Mouse (Mus musculus) frontal cortex, postnatal 10 days (tissue): ENCODE measurements around the gene Zfp661.
"Not testable (repeated sequence)": the region's sequence is repeated elsewhere in the genome, so short reads cannot be mapped to it uniquely, and the experiment has no call there.

Source experiments
- DNase-seq, 2 experiments: peaks; one replicate each; pipeline ENCODE4 v3.0.0; 2022; ENCODE audit warnings: low spot score in 2 of 2, mixed read lengths in 1 of 2

Zfp661 gene

DNA sequence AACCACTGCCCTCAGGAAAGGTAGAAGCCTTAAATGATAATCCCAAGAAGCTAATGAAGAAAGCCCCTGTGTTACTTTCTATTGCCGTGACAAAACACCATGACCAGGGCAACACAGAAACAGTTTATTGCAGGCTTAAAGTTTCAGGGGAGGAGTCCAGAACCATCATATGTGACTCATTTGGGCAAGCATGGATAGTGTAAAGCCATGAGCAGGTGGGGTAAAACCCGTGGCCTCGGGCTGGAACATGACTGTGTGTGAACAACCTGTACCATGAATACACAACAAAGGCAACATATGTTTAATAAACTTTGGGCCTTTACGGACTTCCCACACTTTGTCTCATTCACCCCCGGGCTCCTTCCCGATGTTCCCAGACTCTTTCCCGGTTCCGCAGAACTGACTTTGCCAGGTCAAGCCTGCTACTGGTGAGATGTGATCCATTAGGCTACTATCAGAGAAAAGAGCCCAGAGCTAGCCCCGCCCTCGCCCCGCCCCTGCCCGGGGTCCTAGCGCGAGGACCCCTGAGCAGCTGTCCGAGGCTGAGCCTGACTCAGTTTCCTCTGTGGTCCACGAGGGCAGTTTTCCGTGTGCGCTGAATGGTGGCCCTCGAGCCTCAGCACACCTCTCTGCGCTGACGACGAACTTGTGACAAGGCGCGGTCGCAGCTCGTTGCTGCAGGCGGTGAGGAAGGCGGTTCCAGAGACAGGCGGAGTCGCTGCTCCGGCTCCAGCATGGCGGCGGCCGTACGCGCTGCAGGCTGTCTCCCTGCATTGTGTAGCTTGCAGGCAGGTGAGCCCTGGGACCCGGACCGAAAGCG lies at the start of gene Zfp661, which contains the start of gene Mrps5:
TSS of gene Zfp661 (minus strand) at position 401 of the 820 bp plus-strand sequence.
TSS of gene Mrps5 (plus strand) at position 529 of the 820 bp plus-strand sequence.
- peak; percentile 68 to 74 for DNase-seq

DNA sequence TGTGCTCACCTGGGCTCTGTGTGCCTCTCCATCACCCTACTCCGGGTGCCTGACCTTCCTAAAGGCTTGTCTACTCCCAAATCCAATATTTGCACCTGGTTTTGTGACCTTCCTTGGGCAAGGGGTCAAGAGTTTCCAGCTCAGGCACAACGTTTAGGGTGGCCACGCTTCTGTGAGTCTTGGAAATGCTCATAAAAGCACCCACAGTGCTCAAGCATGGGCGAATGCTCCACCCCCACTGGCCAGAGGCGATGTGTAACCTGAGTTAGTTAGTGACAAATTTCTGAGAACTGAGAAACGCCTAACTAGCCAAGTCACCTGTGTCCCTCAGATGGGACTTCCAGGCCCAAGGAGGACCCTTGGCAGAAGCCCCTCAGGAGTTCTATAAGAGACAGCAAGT lies 48.7 kb upstream of the Zfp661 start:
- DNase-seq, result no peak

DNA sequence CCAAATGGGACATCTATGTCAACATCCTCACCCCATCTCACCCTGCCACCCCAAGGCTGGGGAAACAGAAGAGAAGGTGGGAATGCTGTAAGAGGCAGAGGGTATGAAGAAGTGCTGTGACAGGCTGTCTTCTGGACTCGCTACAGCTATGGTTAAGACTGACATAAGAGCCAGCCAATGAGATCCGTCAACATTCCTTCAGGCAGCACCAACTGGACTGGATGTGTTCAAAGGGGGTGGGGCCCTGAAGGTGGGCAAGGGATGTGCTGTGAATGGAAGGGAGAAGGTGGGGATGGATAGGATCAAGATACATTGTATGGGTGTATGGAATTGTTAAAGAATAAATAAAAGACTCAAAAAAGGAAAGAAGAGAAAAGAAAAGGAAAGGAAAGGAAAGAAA lies 45.7 kb upstream of the Zfp661 start:
- no peak for DNase-seq

DNA sequence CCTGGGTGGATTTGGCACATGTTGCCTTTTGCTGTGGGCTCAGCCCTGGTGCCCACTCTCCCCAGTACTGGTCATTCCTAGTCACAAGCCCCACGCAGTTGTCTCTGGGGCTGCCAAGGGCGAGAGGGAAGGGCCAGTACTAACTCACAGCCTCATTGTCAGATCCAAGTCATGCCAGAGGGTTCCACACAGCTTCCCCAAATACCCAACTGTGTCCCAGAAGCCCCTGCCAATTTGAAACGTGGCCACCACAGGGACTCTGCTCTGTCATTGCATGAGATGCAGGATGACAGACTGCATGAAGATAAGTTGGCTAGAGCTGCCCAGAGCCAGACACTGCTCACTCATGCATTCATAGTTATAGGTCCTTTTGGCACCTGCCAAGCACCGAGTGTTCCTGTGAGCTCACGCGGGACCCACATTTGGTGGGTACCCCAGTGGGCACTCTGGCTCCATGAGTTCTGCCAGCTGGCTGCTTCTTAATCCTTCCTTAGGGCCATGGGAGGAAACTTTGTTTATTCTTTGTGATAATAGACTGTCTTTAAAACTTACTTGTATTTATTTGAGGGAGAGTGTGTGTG lies 41.2 kb upstream of the Zfp661 start:
- no peak for DNase-seq

DNA sequence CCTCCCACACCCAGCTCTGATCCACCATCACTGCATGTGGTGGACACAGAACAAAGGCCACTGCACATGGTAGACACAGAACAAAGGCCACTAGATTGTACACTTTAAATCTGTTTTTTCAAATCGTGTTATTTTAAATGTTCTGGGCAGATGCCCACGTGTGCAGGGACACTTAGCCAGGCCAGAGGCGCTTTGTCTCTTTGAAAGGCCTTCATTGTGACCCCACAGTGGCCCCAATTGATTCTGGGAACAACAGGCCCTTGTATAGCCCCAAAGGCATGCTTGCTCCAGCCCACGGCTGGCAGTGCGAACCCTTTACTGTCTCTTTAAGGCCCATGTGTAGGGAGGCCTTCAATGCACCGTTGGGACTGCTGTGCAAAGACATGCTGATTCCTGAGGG lies 40.5 kb upstream of the Zfp661 start:
- no peak for DNase-seq

DNA sequence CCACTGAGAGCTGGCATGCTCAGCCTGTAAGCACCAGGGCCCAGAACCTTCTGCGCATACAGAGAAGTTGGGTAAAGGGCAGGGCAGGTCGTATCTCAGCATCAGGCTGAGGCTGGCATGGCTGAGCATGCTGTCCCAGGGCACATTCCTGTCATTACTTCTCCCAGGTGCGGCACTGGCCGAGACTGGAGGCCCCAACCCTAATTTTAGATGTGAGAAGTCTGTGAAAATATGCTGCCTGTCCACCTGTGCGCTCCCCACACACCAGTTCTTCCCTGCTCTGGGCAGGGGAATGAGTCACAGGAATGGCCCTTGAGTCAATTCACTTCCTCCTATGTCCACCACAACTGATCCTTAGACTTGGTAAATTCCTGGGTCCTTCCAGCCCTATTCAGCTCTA lies 38.8 kb upstream of the Zfp661 start:
- DNase-seq, result no peak

DNA sequence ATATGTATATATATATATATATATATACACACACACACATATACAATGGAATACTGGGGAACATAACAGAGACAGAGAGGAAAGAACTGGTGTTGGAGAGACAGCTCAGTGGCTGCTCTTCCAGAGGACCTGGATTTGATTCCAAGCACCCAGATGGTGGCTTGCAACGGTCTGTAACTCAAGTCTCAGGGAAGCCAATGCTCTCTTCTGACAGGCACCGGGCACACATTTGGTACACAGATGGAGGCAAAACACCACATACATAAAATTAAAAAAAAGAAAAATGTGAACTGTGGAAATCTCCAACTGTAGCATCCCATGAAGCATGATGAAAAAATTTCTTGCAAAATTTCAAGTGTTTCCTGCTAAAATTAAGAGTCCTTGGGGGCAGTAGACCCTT lies 37.9 kb upstream of the Zfp661 start:
- no peak for DNase-seq

DNA sequence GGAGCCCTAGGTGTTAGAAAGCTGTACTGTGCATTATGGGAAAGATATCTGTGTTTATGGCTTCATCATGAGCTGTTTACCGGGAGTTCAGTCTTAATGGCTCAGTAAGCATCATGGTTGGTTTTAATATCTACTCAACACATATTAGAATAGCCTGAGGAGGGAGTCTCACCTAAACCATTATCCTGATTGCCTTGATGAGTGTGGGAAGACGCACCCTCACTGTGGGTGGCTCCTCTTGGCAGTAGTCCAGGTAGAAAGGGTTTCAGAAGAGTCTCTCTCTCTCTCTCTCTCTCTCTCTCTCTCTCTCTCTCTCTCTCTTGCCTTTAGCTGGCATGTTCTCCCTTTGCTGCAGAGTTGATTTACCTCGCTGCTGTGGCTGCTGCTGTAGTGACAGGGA lies 35.2 kb upstream of the Zfp661 start:
- no peak for DNase-seq

DNA sequence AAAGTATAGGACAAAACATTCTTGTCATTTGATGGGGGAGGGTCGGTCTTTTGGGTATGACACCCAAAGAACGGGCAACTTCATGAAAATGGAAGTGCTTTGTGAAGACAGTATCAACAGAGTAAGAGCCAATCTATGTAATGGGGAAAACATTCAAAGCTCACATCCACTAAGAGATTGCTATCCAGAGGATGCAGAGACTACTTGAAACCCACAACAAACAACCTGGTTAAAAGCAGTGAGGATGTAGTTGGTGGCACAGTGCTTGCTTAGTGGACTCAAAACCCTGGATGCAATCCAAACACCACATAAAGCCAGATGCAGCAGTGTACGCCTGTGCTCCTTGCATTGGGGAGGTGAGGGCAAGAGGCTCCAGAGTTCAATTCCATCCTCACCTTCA lies 32.4 kb upstream of the Zfp661 start:
- no peak for DNase-seq

DNA sequence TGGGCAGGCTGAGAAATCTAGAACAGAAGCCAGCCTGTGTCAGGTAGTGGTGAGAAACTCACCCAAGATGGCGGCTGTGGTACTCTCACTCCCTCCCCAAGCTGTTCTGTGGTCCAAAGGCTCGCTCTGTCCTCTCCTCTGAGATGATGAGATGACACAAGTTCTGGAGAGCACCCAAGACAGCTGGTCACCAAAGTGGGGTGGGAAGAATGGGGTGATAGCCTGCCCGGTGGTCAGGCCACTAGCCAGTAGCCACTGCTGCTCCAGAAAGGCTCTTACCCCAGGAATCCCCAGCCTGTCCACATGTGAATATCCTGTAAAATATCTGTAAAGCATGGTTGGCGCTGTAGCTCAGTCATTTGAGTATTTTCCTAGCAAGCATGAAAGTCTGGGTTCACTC lies 25.4 kb upstream of the Zfp661 start:
- DNase-seq, result no peak

DNA sequence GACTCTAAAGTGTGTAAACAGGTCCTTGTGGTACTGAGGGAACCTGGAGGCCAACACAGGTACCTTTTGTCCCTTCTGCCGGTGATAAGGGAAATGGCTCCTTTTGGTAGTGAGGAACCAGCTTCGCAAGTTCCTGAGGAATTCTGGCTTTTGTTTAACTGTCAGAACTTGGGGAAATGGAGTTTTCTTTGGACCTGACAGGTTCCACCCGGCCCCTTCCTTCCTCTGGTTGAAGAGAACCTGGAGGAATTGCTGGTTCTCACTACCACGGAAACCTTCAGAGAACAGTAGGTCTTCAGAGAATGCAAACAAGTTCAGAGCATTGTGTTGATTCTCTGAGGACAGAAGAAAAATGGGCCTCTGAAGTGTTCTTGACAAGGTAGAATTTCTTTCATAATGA lies 24.5 kb upstream of the Zfp661 start:
- no peak for DNase-seq

DNA sequence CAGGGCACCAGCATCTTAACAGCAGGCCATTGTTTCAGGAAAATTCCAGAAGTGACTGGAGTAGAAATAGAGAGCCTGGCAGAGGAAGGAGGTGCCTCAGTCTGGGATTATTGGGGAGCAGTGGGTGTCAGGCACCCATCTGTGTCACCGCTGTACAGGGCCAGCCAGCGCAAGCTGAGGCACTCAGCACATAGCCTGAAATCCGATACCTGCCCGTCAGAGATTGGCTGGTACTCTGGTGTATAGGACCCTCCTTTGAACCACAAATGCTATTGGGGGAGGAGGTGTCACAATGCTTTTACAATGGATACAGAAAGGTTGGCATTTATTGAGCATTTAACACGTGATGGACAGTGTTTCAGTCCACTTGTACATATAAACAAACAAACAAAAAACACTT lies 22.1 kb upstream of the Zfp661 start:
- no peak for DNase-seq

DNA sequence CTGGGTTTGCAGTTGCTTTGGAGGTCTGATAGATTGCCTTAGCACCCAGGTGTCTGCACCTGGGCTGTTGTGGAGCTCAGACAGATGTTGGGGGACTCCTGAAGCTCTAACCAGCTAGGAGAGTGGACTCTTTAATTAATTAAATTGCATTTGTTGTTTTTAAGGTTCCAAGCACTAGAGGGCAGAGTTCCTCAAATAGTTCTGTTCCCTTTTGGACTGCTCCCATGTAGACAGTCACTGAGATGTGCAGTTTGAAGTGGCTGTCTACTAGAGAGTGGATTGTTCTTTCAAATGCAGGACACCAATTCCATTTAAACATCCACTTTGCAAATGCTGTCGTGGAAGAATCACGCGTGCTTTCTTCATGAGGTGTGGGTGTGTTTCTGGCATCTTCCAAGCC lies 21.3 kb upstream of the Zfp661 start:
- DNase-seq, result no peak

DNA sequence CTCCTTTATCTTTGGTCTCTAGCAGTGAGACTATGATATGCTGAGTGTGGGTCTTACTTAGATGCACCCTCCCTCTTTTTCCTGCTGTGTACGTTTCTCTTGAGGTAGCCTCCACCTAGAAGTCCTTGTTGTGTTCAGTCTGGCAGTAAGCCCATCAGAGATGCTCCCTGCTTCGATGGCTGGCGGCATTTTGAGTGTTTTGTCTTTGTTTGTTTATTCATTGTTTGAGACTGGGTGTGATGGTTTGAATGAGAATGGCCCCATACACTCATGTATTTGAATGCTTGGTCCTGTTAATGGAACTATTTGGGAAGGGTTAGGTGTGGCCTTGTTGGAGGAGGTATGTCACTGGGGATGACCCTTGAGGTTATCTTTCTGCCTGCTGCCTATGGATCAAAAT lies 18.3 kb upstream of the Zfp661 start:
- no peak for DNase-seq

DNA sequence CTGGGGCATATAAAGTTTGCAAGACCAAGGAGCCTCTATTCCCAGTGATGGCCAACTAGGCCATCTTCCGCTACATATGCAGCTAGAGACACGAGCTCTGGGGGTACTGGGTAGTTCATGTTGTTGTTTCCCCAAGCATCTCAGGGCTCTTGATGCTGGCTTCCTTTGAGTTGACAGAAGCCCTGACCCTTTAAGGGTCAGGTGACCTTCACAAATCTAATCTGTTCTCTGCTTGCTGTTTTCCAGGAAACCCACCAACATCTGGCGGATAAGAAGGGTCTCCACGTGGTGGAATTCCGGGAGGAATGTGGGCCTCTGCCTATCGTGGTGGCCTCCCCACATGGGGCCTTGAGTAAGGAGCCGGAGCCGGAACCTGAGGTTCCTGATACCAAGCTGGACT lies 16.5 kb upstream of the Zfp661 start:
- not testable (repeated sequence) for DNase-seq

DNA sequence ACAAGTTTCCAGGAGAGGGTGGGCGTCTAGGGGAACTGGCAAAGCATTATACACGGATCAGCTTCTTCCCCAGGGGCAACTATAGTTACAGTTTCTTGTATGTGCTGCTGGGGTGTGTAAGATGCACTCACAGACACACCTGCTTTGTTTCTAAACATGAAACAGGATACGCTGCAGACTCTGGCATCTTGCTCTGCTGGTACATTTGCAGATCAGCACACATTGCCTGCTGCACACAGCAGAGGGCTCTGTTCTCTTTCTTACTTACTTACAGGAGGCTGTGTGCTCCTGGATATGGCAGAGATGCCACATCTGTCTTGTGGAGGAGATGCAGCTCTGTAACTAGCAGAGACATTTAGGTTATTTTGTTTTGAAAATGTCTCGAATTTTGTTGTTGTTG lies 3.9 kb upstream of the Zfp661 start:
- no peak for DNase-seq

DNA sequence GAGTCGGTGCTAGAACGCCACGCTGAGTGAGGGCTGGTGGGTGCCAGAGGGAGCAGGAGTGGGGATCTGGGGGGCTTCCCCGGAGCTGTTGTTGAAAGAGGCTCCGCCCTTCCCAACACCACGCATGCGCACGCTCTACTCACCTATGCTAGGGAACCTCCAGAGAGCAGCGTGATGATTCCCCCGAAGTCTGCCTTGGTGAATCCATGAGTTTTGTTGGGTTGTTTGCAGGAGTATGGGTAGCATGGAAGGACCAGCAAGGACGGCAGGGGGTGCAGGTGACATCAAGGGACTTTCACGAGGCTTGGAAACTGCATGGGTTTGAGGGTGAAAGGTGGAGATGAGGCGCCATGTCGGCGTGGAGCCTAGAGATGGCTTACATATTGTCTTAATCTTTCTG lies 3.3 kb upstream of the Zfp661 start:
- no peak for DNase-seq

DNA sequence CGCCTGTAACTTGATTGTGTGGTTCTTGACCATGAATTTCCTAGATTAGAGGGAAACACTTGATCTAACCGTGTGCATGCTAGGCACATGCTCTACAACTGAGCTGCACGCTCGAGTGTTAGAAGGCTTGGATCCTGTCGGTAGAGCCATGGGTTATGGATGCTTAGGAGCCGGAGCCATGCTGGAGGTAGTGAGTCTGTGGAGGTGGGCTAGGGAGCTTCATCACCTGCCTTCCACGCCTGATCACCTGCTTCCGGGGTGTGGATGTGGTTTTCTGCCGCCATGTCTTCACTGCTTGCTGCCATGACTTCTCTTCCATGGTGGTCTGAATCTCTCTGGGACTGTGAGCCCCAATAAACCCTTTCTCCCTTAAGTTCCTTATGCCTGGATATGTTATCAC lies 2.0 kb upstream of the Zfp661 start:
- DNase-seq, result no peak

DNA sequence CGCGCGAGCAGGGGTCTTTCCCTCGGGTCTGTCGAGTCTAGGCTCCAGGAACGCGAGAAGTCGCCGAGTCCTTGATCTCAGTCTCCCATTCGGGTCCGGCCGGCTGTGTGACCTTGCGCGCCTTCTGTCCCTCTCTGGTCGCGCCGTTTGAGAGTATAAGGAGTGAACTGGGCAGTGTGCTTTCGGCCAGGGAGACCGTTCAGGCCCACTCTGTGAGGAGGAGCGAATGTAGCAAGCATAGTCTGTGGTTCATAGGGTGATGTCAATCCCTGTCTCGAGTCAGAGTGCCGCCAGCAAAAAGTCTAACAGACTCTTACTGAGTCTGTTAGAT lies 585 bp upstream of the Zfp661 start:
- DNase-seq, result no peak

DNA sequence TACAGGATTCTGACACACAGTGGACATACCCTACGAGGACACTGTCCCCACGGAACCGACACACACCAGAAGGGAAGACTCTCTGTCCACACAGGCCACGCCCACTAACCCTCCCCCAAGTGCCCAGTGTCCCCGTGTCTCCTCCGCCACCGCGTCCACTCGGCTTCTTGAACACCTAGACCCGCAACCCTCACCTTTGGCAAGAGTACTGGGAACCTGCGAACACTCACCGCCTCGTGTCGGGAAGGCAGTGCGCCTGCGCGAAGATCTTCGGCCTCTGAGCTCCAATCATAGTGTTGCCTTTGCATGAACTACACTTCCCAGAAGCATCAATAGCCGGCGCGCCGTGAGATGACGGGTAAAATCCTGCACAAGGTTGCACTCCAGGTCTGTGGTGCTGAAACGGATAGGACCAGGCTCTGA lies 2.4 kb downstream of the Zfp661 start:
- DNase-seq, result peak; percentile 90 to 92

DNA sequence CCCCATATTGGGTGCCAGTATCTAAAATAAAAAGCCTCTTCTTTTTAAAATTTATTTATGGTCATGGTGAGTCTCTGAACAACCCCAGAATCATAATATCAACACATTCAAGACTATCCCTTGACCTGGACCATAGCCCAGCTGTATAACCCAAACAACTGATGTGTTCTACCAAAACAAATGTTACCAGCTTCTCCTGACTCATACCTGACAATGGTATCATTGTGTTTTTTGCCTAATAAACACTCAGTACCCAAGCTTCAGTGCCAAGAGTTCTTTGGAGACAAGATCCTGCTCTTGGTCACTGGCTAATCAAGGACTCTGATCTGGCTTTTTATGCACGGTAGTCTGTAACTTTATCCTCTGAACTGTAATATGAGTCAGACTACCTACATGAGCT lies 13.6 kb downstream of the Zfp661 start:
- DNase-seq, result no peak

DNA sequence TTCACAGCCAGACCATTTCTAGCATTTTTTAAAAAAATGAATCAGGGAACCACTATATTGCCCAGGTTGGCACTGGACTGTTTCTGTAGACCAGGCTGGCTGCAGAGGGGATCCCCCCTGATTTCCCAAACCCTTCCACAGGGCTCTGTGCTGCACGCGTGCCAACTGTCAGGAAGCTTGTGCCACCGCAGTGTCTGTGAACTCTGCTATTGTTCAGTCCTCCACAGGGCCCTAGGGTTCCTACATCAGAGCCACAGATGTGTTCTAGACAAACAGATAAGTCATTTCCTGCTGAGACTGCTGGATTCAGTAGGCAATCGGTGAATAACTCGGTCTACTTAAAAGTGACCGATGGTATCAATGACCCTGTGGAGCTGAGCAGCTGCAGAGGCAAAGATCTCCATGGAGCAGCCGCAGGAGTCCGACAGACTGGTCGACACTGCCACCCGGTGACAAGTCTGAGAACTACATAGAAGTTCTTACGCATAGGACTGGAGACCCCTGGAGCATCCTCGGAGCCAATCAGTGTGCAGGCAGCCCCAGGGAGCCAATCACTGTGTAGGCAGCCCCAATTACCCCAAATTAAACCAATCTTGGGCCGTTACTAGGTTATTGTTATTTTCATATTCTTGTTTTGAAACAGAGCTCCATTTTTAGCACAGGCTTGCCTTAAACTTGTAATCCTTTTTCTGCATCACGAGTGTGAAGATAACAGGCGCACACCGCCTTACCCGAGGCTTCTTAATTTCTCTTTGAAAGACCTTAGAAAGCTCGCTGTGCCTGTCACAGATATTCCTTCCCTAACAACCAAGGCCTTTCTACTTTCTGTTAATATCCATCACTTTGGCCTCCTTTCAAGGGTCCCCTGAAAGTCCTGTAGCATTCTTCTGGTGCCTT lies 27.6 kb downstream of the Zfp661 start:
- peak; percentile 89 to 96 for DNase-seq

DNA sequence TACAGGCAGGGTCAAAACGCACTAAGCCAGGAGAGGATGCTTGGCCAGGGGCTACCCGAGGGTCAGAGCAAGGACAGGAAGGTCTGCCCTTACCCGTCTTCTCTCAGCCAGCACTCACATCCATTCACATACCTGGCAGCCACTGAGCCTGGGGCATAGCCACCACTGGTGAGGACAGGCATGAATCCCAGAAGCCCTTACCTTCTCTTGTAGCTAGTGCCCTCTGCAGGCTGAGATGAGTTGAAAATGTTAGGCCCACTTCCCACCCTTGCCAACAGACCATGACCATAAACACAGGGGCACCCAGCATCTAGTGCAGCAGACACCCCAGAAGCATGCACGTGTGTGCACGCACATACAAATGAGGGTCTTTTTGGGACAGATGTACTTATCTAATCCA lies 35.8 kb downstream of the Zfp661 start:
- peak in 1 of 2 experiments; percentile 44 for DNase-seq
